Mouse (Mus musculus): ENCODE measurements around the gene P3h3. TPM values are rescaled to one million over a fixed set of nuclear protein-coding genes. Genes with fewer than 3 reads are reported as not detected.
"Not testable (repeated sequence)": the region's sequence is repeated elsewhere in the genome, so short reads cannot be mapped to it uniquely, and the experiment has no call there.

Gene P3h3
- total RNA-seq, 2 experiments from 2014 or later = 7.5 to 7.9 TPM

DNA sequence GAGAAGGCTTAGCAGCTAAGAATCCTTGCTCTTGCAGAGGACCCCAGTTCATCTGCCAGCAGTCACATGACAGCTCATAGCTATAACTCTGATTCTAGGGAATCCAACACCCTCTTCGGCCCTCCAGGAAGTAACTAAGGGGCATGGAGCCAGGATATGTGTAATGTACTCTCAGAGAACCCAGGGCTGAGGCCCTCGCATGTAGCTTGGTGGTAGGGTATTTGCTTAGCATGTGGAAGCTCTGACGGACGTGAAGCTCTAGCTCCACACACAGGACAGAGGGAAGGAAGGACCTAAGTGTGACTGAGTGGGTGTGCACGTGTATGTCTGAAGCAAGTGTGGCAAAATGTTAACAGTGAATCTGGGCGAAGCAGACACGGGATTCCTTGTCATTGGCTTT lies 21.1 kb downstream of the P3h3 start:
- no peak for DNase-seq
- intact Hi-C loops (cut with DNase I) = no loop called here

- intact Hi-C loops (cut with DNase I) = no loop called here
- DNase-seq = no peak
Measured at GRCm38 (mm10) chr6:124835531-124835930, 22.0 kb downstream of the P3h3 start.

GRCm38 (mm10) chr6:124834512-124835081 lies 23.0 kb downstream of the P3h3 start:
- no peak for DNase-seq
- intact Hi-C loops (cut with DNase I) = no loop called here

DNA sequence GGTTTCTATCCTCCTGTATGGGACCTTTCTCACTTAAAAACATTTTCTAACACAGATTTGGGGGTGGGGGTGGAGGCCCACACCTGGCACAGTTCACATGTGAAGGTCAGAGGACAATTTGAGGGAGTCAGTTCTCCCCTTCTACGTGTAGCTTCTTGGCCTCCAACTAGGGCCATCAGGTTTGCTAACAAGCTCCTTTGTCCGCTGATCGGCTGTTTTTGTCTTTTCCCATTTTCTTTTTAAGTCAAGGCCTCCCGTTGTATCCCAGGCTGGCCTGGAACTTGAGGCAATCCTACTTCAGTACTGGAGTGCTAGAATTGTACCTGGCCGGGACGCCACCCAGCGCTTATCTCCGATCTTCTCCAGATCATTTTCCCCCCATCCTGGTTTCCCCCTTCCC lies 25.9 kb downstream of the P3h3 start:
- DNase-seq = no peak
- intact Hi-C loops (cut with DNase I) = no loop called here

DNA sequence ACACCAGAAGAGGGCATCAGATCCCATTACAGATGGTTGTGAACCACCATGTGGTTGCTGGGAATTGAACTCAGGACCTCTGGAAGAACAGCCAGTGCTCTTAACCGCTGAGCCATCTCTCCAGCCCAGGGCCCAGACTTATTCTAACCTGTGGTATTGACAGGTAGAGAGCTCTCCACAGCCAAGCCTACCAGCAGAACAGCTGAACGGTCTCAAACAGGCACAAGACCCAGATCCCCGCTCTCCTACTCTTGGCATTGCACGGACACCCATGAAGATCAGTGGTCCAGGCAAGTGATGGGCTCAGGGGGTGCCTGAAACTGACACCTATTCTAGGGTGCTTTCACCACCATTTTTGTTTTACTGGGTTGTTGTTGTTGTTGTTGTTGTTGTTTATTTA lies 26.4 kb downstream of the P3h3 start:
- DNase-seq; intact Hi-C loops (cut with DNase I): not testable (repeated sequence)

DNA sequence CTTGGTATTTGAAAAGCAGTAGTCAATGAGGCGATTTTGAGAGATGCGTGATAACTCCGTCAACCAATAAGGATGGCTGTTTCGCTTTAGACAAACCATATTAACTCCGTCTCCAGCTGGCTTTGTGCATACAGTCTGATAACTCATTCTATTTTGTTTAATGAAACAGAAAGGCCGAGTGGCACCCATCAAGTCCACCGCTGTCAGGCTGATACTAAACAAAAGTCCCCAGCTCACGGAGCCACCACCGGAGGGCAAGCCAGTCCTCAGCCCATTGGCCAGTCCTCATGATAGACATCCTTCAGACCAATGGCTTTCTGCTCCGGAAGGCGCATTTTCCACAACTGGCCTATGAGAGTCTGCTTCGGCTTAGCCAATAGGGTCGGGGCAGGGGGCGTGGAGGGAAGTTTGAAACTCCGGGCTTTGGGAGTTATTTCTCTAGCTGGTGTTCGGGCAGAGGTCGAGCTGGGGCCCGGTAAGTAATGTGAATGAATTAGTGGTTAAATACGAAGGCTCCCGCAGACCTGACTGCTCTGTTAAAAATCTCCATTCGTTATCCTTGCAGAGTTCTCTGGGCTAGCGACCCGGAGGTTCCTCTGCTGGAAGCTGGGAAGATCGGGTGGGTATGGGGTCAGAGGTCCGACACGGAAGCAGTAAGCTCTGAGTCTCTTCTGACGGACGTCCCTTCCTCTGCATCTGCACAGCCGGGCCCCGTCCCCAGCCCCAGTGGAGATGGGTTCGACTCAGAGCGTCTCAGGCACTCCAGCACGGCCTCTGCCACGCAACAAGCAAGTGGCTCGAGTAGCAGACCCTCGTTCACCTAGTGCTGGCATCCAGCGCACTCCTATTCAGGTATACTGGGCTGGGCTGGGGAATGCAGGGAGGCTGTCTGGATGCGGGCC lies 27.5 kb downstream of the P3h3 start:
- intact Hi-C loops (cut with DNase I) = no loop called here
- peak; percentile 84 to 90 for DNase-seq

DNA sequence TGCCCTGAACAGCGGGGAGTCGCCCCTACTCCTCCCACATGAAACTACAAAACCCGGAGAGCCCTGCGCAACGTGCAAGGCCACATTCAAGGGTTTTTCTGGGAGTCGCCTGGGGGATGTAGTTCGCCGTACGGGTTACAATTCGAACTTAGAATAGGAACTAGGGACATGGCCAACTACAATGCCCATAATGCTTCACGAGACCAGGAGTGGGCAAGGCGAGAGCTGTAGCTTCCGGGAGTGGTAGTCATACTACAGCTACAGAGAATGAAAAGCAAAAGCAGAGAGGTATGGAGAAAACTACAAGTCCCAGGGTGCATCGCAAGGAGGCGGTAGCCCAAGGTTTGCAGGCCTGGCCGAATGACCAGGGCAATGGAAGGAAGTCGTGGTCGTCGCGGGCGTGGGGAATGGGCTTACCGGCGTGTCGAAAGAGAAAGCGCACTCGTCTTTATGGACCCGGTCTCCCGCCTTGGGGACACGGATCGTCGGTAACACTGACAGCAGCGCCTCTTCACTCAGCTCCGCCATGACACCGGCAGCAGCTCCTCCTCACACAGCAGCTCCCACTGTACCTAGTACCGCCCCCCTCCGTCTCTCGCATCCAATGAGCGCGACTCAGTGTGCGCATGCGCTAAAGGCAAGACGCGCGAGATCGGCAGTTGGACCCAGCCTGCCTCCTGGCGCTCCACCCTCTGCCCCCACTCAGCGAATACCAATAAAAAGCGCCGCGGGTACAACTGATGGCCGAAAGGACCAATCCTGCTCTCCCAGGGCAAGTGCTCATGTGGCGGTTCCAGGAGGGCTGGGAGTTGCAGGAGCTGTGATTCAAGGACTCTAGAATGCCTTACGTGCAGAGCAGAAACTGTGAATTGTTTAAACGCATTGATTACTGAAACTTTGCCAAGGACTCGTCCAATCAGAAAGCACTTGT lies 28.4 kb downstream of the P3h3 start, which contains the start of the genes Usp5 and Cdca3:
Gene Usp5 (minus strand): TSS at position 617 of the 931 bp plus-strand sequence.
Gene Cdca3 (plus strand): TSS at position 680 of the 931 bp plus-strand sequence.
- peak; percentile 98 for DNase-seq
- intact Hi-C loops (cut with DNase I) = no loop called here

GRCm38 (mm10) chr6:124828101-124828592 lies 29.4 kb downstream of the P3h3 start:
- DNase-seq = no peak
- intact Hi-C loops (cut with DNase I) = no loop called here

GRCm38 (mm10) chr6:124822049-124822448 lies 35.5 kb downstream of the P3h3 start:
- intact Hi-C loops (cut with DNase I) = no loop called here
- no peak for DNase-seq

DNA sequence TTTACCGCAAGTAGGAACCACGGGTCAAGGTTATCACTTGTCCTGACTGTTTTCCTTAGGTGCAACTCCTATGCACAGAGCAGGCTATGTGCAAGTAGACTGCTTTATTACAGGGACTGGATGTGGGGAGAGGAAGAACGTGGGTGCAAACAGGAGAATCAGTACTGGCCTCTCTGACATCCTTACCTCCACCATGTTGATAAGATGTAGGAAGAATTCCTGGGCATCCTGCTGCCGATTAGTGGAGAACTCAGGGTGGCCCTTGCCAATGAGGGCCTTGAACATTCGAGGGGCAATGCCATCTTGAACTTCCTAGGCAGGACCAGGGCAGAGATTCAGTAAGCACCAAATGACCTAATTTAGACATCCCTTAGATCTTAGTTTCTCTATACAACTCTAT lies 36.7 kb downstream of the P3h3 start:
- DNase-seq = no peak
- intact Hi-C loops (cut with DNase I) = no loop called here

DNA sequence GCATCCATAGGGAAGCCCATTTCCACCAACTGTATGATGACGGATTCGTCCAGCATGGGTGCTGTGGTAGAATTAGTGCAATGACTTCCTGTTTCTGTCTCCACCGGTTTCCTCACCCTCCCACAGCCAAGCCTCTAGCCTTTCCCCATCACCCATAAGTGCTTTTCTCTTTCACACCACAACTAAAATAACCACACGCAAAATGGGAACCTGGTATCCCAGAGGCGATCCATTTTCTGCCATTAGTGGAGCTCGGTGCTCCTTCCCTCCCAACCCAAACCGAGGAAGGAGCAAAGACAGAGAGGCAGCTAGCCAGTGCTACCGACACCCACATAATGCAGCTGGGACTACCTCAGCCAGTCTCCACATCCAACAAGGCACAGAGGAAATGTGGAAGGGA lies 39.6 kb downstream of the P3h3 start:
- DNase-seq = no peak
- intact Hi-C loops (cut with DNase I) = no loop called here

GRCm38 (mm10) chr6:124817563-124817962 lies 40.0 kb downstream of the P3h3 start:
- intact Hi-C loops (cut with DNase I) = no loop called here
- DNase-seq = no peak

DNA sequence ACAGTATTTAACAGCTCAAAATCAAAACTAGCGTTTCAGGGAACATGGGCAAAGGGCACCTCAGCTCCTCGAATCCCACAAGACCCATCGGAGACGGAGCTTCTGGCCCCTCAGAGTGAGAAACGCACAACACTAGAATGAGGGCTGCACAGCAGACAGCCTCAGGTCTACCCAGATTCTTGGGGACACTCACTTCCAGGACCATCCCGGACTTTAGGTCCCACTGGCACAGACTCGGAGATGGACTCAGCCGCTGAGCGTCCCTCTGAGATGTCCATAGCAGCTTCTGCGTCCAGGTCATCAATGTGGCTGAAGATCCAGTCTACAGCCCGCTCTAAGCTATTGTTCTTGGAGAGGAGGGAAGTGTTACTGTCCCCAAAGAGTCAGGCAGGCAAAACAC lies 40.4 kb downstream of the P3h3 start:
- intact Hi-C loops (cut with DNase I) = no loop called here
- DNase-seq = no peak

GRCm38 (mm10) chr6:124816611-124817010 lies 40.9 kb downstream of the P3h3 start:
- no peak for DNase-seq
- intact Hi-C loops (cut with DNase I) = no loop called here

DNA sequence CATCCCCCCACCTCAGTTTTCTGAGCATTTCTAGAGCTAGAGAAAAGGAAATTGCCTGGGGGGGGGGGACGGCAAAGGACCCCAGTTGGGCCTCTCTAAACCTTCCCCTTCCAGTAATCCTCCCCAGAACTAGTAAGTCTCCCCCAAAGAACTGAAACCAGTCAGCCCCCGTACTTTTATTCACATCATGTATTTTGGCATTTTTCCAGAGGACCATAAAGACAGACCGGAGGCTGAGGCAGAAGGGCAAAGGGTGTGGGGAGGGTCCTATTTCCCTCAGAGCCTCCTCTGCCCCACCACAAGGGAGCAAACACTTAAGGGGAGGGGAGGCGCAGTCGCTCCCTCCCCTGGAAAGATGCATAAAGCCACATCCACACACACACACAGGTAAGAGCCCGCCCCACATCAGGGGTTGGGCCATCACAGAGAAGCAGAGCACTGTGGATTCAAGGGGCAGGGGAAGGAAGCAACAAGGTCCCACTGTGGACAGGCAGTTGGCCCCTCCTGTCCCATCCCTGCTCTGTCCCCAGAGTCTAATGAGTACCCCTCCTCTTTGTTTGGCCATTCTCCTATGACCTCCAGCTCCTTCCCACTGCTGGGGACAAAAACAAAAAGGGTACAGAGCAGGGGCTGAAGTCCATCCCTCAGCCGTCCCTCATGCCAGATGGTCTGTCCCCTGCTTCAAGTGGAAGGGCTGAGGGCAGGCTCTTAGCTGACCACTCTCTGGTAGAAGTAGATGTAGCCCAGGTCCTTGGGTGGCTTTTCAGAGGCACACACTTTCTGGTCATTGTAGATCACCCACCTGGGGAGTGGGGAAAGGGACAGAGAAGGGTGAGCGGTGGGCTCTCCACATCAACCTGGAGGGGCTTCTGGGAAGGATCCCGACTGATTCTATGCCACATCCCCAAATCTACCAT lies 42.4 kb downstream of the P3h3 start:
- DNase-seq = peak in 1 of 2 experiments; percentile 9
- intact Hi-C loops (cut with DNase I) = no loop called here

DNA sequence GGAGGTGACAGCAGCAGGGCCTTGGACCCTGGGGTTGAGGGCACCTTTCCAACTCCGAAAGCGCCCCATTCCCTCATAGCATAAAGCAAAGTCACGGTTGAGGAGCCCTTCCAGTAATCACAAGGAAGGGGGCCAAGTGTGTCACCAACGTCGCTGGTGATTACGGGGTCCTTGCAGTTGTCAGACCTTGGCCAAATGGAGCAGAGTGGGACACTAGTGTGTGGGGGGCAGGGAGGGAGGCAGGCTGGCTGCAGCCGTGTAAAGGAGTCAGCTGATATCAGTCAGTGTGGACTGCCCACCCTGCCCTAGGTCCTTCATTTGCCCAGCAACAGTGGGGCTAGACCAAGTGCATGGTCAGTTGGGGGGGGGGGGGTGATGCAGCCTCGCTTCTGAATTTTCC lies 43.1 kb downstream of the P3h3 start:
- intact Hi-C loops (cut with DNase I) = no loop called here
- no peak for DNase-seq

DNA sequence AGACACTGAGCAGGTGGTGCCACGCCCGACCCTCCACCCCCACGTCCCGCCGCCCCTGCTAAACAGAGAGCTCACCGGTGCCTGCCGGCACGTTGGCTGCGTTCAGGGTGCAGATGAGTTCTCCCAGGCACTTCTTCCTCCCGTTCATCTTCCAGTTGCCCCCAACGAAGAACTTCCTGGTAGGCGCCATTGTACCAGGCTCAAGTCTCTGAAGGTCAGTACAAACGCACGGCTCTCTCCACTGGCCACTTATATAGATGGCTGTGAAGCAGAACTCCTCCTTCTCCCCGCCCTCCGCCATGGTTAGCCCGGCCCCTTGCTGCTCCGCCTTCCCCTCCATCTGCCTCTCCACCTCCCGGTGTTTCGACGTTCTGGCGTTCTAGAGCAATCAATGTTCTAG lies 43.6 kb downstream of the P3h3 start, which contains the start of gene Tpi1:
Gene Tpi1 (minus strand): TSS at position 364 of the 400 bp plus-strand sequence.
- intact Hi-C loops (cut with DNase I) = no loop called here
- peak; percentile 90 to 91 for DNase-seq

DNA sequence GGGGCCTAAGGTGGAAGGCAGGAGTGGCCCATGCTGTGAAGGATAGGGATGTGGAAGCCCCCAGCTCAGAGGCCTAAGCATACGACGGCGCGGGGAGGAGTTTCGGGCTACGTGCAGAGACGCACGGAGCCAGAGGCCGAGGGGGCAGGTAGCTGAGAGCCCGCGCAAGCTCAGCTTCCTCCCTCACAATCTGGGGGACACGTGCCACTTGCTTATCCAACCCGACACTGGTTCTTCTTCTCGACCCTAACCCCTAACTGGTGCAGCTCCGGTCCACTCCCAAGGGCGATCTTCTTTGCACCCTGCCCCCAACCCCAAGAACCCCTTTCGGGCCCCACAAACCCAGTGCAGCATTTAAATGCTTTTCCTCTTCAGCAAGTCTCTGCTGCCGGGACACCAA lies 44.1 kb downstream of the P3h3 start:
- intact Hi-C loops (cut with DNase I) = no loop called here
- peak; percentile 47 to 58 for DNase-seq

GRCm38 (mm10) chr6:124812848-124813247 lies 44.7 kb downstream of the P3h3 start:
- intact Hi-C loops (cut with DNase I) = no loop called here
- no peak for DNase-seq
